Mouse (Mus musculus) hindbrain, embryonic 16.5 days (tissue): Measurements from ENCODE around the gene Heatr9. TPM values are rescaled to one million over a fixed set of nuclear protein-coding genes. Genes with fewer than 3 reads are reported as not detected.

Source experiments
- ATAC-seq: fragments of 200-750 bp; cut with Nextera tagmentation; 2 replicates; pipeline ENCODE4 v1.8.0; 2017; ENCODE audit warnings: moderate TSS enrichment, moderate library complexity
- H3K27ac ChIP-seq: fragments of 300-500 bp; sonication (generic); 2 replicates; pipeline ENCODE4 v1.5.1; 2014; ENCODE audit warnings: low read depth, mild to moderate bottlenecking, control low read depth, low read length, moderate library complexity
- H3K27me3 ChIP-seq: fragments of 300-500 bp; sonication (generic); replicated peaks from 2 replicates; pipeline ENCODE4 v1.6.1; 2014; ENCODE audit warnings: low read length; ENCODE audit not compliant: control insufficient read depth, insufficient read depth
- H3K36me3 ChIP-seq: fragments of 300-500 bp; sonication (generic); 2 replicates; pipeline ENCODE4 v1.6.1; 2014; ENCODE audit warnings: mild to moderate bottlenecking, low read length, moderate library complexity, mixed read lengths; ENCODE audit not compliant: control insufficient read depth, insufficient read depth
- H3K4me1 ChIP-seq: fragments of 300-500 bp; sonication (generic); 2 replicates; pipeline ENCODE4 v1.6.1; 2014; ENCODE audit warnings: low read depth, low read length; ENCODE audit not compliant: control insufficient read depth, insufficient read depth
- H3K4me2 ChIP-seq: fragments of 300-500 bp; sonication (generic); 2 replicates; pipeline ENCODE4 v1.6.1; 2014; ENCODE audit warnings: mild to moderate bottlenecking, low read length, control low read depth, moderate library complexity
- H3K4me3 ChIP-seq: fragments of 300-500 bp; sonication (generic); 2 replicates; pipeline ENCODE4 v1.5.1; 2014; ENCODE audit warnings: mild to moderate bottlenecking, low read length, control low read depth, moderate library complexity
- H3K9ac ChIP-seq: fragments of 300-500 bp; sonication (generic); 2 replicates; pipeline ENCODE4 v1.6.1; 2014; ENCODE audit warnings: low read depth, mild to moderate bottlenecking, control low read depth, low read length, moderate library complexity
- H3K9me3 ChIP-seq: fragments of 300-500 bp; sonication (generic); 2 replicates; pipeline ENCODE4 v1.6.1; 2014; ENCODE audit warnings: mild to moderate bottlenecking, low read length, moderate library complexity; ENCODE audit not compliant: control insufficient read depth
- WGBS: fragments of 180-500 bp; shearing (Covaris S2); extraction: QIAGEN DNeasy Blood & Tissue Kit; methylation state at CpG from one replicate; pipeline ENCODE4 v1.1.7; 2014; 5-methylcytosine and 5-hydroxymethylcytosine counted together
- polyA plus RNA-seq: library from polyadenylated mRNA; unstranded; fragments of >200 nt; fragmentation: Nextera tagmentation; extraction: Ambion mirVana; gene quantifications from 2 replicates; pipeline ENCODE4 v1.2.1, GENCODE M21; 2015

Heatr9 gene
- polyA plus RNA-seq, 1 experiment from 2014 or later, result not detected

DNA sequence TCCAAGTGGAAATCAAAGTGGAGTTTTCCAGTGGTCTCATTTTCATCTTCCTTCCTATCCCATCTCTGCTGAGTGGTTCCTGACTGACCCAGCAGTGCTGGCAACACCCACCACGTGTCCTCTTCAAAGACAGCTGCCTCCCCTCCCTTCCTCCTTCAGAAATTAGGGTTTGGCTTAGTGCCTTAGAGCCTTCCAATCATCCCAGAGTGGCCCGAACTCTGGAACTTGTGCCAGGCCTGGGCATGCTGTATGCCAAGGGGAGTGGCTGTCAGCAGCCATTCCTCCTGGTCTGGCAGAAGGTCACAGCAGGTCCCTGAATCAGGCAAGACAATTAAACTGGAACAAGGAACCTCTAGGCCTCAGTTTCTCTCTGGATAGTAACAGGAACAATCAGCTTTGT lies 56.0 kb downstream of the Heatr9 start:
- Histone ChIP-seq H3K4me2 (no peak overlapping the region), H3K27ac (peak overlapping the region; percentile 31; the same call in 1 of the 2 replicates), H3K9ac (no peak overlapping the region), H3K36me3 (no peaks in the 10 kb centered on the region), H3K27me3 (peaks cover 5% of the 10 kb centered on the region), H3K9me3 (no peaks in the 10 kb centered on the region), H3K4me1 (peaks cover 13% of the 10 kb centered on the region), H3K4me3 (no peak overlapping the region)
- ATAC-seq, result peak; percentile 65
- 19% methylated on average over 2 of the region's 2 CpGs for WGBS

DNA sequence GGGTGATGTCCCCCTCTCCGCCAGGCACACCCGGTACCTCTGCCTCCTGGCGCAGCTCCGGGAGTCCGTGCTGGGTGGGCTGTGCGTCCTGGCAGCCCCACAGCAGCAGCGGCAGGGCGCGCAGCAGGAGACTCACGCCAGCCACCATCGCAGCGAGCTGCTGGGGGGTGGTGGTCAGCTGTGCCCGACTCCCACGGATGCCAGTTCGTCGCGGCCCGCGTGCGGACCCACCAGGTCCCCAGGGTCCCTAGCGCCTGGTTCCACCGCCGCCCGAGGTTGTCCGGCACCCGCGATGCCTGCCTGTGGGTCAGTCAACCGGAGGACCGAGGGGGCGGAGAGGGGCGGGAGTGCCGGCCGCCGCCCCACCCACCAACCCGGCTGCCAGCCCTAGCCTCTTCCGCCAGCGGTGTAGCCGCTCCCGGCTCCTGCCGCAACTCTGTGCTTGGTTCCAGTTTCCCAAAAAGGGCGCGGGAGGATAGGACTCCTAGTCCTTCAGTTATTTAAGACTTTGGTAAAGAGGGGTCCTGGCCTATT lies 59.2 kb downstream of the Heatr9 start, which contains the start of gene Mmp28:
TSS of gene Mmp28 (minus strand) at position 361 of the 534 bp plus-strand sequence.
- Histone ChIP-seq H3K9me3 (no peaks in the 10 kb centered on the region), H3K4me2 (peak within 1 kb of the TSS; percentile 96), H3K9ac (peak within 1 kb of the TSS; percentile 71), H3K27me3 (peaks cover 5% of the 10 kb centered on the region), H3K36me3 (no peaks in the 10 kb centered on the region), H3K4me1 (peaks cover 13% of the 10 kb centered on the region), H3K4me3 (peak within 1 kb of the TSS; percentile 65), H3K27ac (no peak within 1 kb of the TSS; the same call in 1 of the 2 replicates)
- under 1% methylated on average over 29 of the region's 42 CpGs for WGBS
- peak; percentile 62 for ATAC-seq

Other genes with a start within 250 kb of the Heatr9 start
- 0.10 TPM in 1 of 2 replicates, not detected in the other for gene Slfn14, start 235.4 kb downstream of the Heatr9 start, polyA plus RNA-seq
- 113 and 131 TPM in 2 replicates for gene Ap2b1, start 223.2 kb downstream of the Heatr9 start, polyA plus RNA-seq
- gene Pex12, start 219.6 kb downstream of the Heatr9 start, polyA plus RNA-seq, result 15.0 and 16.7 TPM in 2 replicates
- gene Rasl10b, start 113.0 kb downstream of the Heatr9 start, polyA plus RNA-seq, result 15.1 and 32.7 TPM in 2 replicates
- 0.92 and 1.2 TPM in 2 replicates for gene Gas2l2, start 92.7 kb downstream of the Heatr9 start, polyA plus RNA-seq
- 0.50 and 0.56 TPM in 2 replicates for gene 1700020L24Rik, start 84.5 kb downstream of the Heatr9 start, polyA plus RNA-seq
- gene Mmp28, start 59.1 kb downstream of the Heatr9 start, polyA plus RNA-seq, result 3.2 and 3.4 TPM in 2 replicates
- 7.3 and 9.4 TPM in 2 replicates for gene Taf15, start 49.1 kb downstream of the Heatr9 start, polyA plus RNA-seq
- 0.33 TPM in 1 of 2 replicates, not detected in the other for gene Ccl5, start 8.3 kb upstream of the Heatr9 start, polyA plus RNA-seq
- 2.1 and 2.4 TPM in 2 replicates for gene Ccl9, start 56.5 kb upstream of the Heatr9 start, polyA plus RNA-seq
- 2.3 and 3.4 TPM in 2 replicates for gene Ccl6, start 70.9 kb upstream of the Heatr9 start, polyA plus RNA-seq
- gene Rpl9-ps1, start 123.4 kb upstream of the Heatr9 start, polyA plus RNA-seq, result not detected in 2 replicates
- 1.3 and 2.0 TPM in 2 replicates for gene Ccl3, start 127.2 kb upstream of the Heatr9 start, polyA plus RNA-seq
- 1.1 and 1.4 TPM in 2 replicates for gene Ccl4, start 140.4 kb upstream of the Heatr9 start, polyA plus RNA-seq
- 0.33 and 0.87 TPM in 2 replicates for gene Wfdc17, start 181.8 kb upstream of the Heatr9 start, polyA plus RNA-seq
- not detected in 2 replicates for gene Wfdc18, start 186.8 kb upstream of the Heatr9 start, polyA plus RNA-seq
- 0.42 TPM in 1 of 2 replicates, not detected in the other for gene Wfdc21, start 224.8 kb upstream of the Heatr9 start, polyA plus RNA-seq
- gene Heatr6, start 231.5 kb upstream of the Heatr9 start, polyA plus RNA-seq, result 26.6 and 29.6 TPM in 2 replicates